Mouse (Mus musculus): Measurements from ENCODE around the gene Id3.

Id3 gene

DNA sequence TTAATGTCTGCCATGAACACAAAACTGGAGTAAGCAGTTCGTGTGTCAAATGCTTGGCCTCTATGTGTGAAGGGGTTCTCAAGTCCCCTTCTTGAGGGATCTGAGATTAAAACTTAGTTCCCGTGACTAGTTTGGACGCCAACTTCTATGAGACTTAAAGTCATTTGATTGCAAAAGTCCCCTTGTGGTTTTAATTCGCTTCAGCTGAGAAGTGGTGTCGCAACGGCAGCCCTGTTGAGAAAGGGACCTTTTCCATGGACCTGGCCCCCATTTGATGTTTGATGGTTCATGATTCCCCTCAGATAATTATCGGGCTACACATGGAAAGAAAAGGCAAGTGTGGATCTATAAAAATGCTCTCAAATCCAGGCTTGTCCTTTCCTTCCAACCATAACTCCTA is 36.2 kb downstream of the Id3 start:
- DNase-seq: no peak

DNA sequence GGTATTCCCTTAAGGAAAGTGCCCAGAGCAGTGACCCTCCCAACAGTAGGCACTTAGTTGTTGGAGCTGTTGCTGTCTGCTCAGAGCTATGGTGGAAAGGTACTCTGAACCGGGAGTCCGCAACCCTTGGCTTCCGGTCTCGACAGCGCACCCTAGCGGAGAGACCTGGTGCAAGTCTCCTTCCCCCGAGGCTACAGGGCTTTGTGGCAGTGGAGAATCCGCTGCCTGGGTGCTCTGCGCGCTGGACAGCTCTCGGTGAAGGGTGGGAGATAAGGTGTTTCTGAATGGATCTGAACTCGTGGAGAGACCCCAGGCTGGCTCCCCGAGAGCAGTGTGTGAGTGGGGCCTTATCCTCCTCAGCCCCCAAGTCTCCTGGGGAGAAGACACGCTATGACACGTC is 36.7 kb downstream of the Id3 start:
- peak; percentile 82 to 92 for DNase-seq

DNA sequence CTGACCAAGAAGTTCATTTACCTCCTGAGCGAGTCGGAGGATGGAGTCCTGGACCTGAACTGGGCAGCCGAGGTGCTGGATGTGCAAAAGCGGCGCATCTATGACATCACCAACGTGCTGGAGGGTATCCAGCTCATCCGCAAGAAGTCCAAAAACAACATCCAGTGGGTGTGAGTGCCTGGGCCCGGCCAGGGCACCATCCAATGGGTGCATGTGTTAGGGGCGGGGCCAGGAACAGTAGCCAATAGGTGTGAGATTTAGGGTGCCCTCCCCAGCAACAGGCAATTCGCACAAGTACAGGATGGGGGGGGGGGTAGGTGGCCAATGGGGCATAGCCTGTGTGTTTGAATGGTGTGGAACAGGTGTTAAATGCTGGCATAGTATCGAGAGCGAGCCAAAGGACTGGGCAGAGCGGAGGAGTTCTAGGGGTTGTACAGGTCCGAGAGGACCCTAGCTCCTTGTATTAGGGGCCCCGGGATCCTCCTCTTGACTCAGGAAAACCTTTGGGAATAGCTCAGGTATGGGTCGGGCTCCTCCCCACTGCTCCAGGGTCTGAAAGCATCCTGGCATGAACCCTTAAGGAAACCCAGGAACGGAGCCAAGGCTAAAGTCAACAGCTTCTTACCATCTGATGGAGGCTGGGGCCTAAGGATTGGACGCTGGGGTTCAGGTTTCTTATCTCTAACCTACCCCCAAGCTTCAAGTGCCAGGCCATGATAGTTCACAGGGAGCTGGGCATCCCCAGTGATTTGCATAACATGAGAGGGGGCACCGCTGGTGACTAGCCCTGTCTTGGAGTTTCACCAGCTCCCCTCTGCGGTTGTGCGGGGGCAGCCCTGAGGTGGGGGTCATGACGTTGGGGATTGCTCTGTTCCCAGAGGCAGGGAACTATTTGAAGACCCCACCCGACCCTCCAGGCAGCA is 37.4 kb downstream of the Id3 start:
- peak; percentile 84 to 91 for DNase-seq

DNA sequence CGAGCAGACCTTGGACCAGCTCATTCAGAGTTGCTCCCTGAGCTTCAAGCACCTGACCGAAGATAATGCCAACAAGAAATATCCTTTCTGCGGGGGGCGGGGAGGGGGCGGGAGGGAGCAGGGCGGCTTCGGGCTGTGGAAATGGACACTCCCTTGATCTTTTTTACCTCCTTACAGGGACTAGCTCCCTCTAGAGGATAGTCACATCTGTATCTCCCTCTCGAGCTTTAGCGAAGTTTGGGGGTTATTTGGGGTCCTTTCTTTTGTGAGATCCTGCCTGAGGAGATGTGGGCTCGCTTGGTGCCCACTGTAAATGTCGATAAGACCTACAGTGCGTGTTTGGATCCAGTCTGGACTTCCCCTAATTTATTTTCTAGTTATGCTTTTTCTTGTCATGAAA is 38.1 kb downstream of the Id3 start:
- no peak for DNase-seq

DNA sequence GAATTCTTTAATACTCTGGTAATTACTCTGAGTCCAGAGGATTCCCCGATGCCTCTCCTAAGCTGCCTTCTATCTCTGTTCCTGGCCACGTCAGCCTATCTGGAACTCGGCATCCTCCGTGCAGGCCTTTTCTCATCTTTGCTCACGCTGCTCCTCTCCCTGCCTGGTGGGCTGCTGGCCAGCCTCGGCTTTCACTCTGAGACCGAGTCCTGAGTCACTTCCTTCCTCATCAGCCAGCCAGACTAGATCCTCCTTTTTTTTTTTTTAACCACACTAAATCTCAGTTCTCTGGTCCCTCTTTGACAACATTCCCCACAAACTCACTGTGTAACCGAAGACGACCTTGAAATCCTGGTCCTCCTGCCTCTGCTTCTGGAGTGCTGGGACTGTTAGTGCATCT is 42.1 kb downstream of the Id3 start:
- DNase-seq: no peak

DNA sequence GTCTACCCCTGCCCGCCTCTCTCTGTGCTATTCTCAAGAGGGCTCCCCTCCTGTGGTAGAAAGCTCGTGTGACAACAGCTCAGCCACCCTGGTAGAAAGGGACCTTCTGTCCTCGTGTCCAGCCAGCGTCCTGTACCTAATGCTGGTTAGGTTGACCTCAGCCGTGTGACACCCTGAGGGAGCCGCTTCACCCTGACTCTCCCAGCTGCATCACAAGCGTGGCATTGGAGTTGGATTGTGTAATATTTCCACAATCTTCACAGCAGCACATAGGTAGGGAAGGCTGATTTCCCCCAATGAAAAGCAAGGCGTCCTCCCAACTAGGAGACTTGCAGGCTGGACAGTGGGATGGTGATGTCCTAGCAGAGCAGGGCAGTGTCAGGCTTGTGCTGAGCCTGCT is 43.0 kb downstream of the Id3 start:
- no peak for DNase-seq

DNA sequence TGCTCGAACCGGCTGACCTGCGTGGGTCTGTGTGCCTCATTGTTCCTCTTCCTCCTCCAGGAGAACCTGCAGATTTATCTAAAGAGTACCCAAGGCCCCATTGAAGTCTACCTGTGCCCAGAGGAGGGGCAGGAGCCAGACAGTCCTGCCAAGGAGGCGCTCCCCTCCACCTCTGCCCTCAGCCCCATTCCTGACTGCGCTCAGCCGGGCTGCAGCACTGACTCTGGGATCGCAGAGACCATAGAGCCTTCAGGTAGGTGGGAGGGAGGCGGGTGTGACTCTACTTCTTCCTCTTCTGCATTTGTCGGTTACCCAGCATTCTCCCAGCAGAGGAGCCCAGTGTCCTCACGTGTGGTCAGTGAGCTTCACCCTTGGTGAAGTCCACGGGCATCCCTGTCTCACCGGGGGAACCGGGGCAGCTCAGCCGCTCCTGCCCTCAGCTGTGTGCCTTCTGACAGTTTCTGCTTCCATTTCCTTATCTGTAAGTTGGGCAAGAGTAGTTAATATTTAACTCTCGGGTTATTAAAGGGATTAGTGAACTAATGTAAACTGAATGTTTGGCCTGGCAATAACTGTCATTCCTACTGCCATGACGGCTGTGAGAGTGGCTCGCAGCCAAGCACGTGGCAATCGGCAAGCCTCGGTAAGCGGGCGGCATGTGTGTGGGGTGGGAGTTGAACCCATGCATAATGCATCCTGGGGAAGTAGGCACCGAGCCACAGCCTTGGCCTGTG is 43.6 kb downstream of the Id3 start:
- peak; percentile 44 to 52 for DNase-seq

DNA sequence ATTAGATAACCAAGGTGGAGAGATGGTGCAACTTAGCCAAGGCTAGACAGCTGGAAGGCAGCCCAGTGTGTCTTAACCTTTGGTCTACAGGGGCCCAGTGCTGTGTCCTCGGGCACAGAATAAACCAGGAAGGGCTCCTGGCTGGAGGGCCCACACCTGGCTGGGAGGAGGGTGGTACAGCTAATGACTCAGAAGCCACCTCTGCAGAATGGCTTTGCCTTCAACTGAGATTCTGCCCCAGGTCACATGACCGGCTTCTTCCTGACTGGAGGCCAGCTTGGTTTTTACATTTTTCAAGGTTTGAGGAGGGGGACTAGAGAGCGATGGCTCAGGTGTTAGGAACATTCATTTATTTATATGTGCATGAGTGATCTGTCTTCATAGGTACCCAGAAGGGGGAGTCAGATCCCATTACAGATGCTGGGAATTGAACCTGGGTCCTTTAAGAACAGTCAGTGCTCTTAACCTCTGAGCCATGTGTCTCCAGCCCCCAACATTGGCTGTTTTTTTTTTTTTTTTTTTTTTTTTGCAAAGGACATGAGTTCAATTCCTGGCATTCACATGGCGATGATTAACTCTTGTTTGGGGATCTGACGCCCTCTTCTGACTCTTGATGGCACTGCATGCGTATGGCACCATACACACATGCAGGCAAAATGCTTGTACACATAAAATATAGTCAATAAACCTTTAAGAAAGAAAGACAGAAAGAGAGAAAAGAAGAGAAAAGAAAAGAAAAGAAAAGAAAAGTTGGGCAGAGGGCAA is 45.9 kb downstream of the Id3 start:
- DNase-seq: no peak

DNA sequence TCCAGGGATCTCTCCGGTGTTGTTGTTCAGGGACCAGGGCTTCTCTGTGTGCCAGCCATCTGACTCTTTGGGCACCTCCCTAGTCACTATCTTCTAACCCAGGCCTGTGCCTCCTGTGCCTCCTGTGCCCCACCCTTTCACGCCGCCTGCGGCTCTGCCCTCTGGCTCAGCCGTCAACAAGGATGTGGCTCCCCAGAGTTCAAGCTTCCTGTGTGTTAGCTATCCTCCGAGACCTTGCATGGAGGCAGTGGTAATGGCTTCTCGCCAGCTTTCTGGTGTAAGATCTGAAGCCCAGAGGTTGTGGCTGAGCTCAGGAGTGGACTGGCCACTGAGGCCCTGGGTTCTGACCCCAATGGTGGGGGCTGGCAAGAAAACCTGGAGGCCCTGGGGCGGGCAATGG is 46.6 kb downstream of the Id3 start:
- no peak for DNase-seq

DNA sequence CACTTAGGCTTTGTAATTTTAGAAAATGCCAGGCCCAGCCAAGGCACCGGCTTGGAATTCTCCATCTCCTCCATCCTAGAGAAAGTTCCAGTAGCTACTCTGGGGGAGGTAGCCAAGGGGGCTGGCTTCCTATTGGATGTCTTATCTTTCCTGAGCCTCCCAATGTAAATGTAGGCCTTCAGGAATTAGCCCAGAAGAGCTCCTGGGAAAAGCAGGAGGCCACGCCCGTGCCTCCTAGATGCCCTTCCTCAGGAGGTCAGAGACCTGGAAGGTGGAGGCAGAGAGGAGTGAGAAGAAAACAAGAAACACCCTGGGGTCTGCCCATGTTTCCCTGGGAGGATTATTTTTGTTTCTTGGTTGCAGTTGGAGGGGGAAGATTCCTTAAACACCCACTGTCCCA is 50.3 kb downstream of the Id3 start:
- DNase-seq: no peak

DNA sequence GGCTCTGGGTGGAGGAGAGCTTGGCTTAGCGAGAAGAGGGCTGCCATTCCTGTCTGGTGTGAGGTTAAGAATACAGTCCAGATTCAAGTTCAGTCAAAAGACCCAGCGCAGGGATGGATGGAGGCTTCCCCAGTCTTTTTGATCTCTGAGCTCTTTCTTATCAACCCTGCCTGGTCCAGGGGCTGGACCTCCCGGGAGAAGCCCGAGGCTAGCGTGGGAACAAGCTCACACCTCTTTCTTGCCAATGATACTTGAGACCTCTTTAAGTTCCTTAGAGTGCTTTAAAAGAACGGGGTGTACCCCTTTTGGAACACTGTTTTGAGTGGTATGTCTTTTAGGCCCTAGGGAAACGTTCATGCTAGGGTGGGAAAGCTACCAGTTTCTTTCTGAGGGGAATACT is 51.7 kb downstream of the Id3 start:
- no peak for DNase-seq

Data from cerebellum, postnatal 14 days (tissue).